Mouse (Mus musculus) liver, embryonic 13.5 days (tissue): ENCODE measurements around the gene Epm2a. TPM values are rescaled to one million over a fixed set of nuclear protein-coding genes. Genes with fewer than 3 reads are reported as not detected.

ENCODE experiments used
- ATAC-seq: fragments of 200-750 bp; cut with Nextera tagmentation; 2 replicates; pipeline ENCODE4 v1.8.0; 2017; ENCODE audit warnings: low read depth, mild to moderate bottlenecking, moderate number of reproducible peaks, moderate library complexity
- DNase-seq: peaks from one replicate; pipeline ENCODE4 v3.0.0; 2022
- H3K27ac ChIP-seq: fragments of 300-500 bp; sonication (generic); 2 replicates; pipeline ENCODE4 v1.5.1; 2015; ENCODE audit warnings: moderate library complexity, mild to moderate bottlenecking, inconsistent platforms
- H3K27me3 ChIP-seq: fragments of 300-500 bp; sonication (generic); 2 replicates; pipeline ENCODE4 v1.6.1; 2015; ENCODE audit warnings: mild to moderate bottlenecking, inconsistent platforms
- H3K36me3 ChIP-seq: fragments of 300-500 bp; sonication (generic); 2 replicates; pipeline ENCODE4 v1.6.1; 2015; ENCODE audit warnings: mild to moderate bottlenecking, inconsistent platforms
- H3K4me1 ChIP-seq: fragments of 300-500 bp; sonication (generic); replicated peaks from 2 replicates; pipeline ENCODE4 v1.6.1; 2015; ENCODE audit warnings: inconsistent platforms
- H3K4me2 ChIP-seq: fragments of 300-500 bp; sonication (generic); 2 replicates; pipeline ENCODE4 v1.6.1; 2015; ENCODE audit warnings: inconsistent platforms, mild to moderate bottlenecking, moderate library complexity
- H3K4me3 ChIP-seq: fragments of 300-500 bp; sonication (generic); replicated peaks from 2 replicates; pipeline ENCODE4 v1.5.1; 2015; ENCODE audit warnings: mild to moderate bottlenecking, inconsistent platforms
- H3K9ac ChIP-seq: fragments of 300-500 bp; sonication (generic); 2 replicates; pipeline ENCODE4 v1.6.1; 2015; ENCODE audit warnings: mild to moderate bottlenecking, inconsistent platforms
- H3K9me3 ChIP-seq: fragments of 300-500 bp; sonication (generic); replicated peaks from 2 replicates; pipeline ENCODE4 v1.6.1; 2016; ENCODE audit warnings: inconsistent platforms
- WGBS: fragments of 180-500 bp; shearing (Covaris S2); methylation state at CpG from one replicate; pipeline ENCODE4 v1.1.7; 2015; ENCODE audit not compliant: insufficient replicate concordance; 5-methylcytosine and 5-hydroxymethylcytosine counted together
- polyA plus RNA-seq: library from polyadenylated mRNA; unstranded; fragments of >200 nt; fragmentation: Nextera tagmentation; extraction: Ambion mirVana; gene quantifications from 2 replicates; pipeline ENCODE4 v1.2.1, GENCODE M21; 2015

Gene Epm2a
- polyA plus RNA-seq, 1 experiment from 2014 or later, result 0.09 TPM

DNA sequence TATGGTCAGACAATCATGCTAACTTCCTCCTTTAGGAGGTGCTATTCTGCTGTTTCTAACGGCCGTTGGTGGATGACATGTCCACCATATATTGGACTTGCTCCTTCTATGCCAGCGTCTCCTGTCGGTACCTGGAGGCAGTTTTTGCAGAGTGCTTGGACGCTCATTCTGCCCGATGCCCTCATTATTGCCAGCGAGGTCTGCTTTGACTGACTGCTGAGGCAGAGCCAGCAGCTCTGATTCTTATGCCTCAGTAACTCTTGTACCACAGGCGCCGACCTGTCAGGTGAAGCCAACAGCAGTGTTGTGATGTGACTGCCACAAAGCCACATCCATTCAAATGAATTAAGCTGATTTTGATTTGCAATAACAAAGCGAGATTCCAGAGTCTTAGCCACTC is 95.3 kb downstream of the Epm2a start:
- DNase-seq (no peak), ATAC-seq (no peak)
- no peak overlapping the region for H3K4me3 ChIP-seq
- 73% methylated on average over 10 of the region's 10 CpGs for WGBS
- no peak overlapping the region for H3K9ac ChIP-seq
- no peak overlapping the region for H3K4me2 ChIP-seq
- H3K4me1 ChIP-seq, result no peaks in the 10 kb centered on the region
- H3K36me3 ChIP-seq, result no peaks in the 10 kb centered on the region
- H3K9me3 ChIP-seq, result no peaks in the 10 kb centered on the region
- H3K27ac ChIP-seq, result no peak overlapping the region
- H3K27me3 ChIP-seq, result no peaks in the 10 kb centered on the region

DNA sequence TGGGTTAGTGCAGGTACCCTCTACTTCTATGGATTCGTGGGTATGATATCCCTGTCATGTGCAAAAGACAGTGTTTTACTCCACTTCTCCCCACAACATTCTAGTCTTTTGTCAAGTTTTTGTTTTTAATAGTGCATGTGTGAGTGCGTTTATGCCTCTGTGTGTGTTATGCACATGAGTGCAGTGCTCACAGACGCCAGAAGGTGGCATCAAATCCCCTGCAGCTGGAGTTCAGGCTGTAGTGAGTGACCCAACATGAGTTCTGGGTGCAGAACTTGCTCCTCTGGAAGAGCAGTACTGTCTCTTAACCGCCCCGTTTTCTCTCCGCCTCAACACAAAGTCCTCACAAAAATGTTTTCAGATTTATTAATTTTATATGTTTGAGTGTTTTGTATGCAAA is 96.1 kb downstream of the Epm2a start:
- WGBS, result 67% methylated on average over 6 of the region's 6 CpGs
- no peak overlapping the region for H3K4me3 ChIP-seq

DNA sequence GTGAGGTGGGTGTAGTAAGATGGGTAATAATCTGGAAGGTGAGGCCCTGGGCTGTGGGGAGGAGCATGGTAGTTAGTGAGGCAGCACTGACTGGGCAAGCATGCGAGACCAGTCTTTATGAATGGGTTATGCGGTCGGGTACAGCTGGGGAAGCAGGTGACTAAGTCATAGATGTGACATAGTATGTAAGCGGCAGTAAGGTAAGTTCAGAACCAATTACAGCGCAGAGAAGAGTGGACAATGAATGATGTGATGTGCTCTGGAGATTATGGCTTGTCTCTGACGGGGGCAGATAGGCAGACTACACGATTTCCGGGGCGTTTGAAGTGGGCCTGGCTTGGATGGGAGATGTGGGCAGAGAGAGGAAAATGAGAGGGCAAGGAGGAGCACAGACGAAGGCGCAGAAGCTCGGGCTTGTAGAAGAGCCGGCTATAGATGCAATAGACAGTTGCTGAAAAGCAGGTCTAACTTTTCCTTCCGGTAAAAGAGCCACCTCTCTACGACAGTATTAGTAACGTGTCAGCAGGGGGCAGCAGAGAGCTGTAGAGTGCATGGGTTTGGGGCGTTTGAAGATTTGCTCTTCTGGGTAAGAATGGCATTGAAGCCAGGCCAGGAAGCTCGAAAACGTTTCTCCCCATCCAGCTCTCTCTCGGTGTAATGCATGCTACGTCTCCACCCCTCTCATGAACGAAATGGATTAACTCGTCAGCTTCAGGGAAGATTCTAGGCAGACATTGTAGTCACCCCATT is 106.5 kb downstream of the Epm2a start:
- Histone ChIP-seq H3K4me1 (no peaks in the 10 kb centered on the region), H3K4me2 (no peak overlapping the region)
- 0 out of 2 replicates have a peak, but pooled peaks have one; percentile 47 for ATAC-seq

More for the DNA sequence above, 96.1 kb downstream of the Epm2a start:
- no peak for DNase-seq
- ATAC-seq, result no peak
- H3K27me3 ChIP-seq, result no peaks in the 10 kb centered on the region
- H3K4me2 ChIP-seq, result no peak overlapping the region
- no peaks in the 10 kb centered on the region for H3K36me3 ChIP-seq
- H3K9me3 ChIP-seq, result no peaks in the 10 kb centered on the region
- H3K4me1 ChIP-seq, result no peaks in the 10 kb centered on the region
- no peak overlapping the region for H3K9ac ChIP-seq
- H3K27ac ChIP-seq, result no peak overlapping the region

DNA sequence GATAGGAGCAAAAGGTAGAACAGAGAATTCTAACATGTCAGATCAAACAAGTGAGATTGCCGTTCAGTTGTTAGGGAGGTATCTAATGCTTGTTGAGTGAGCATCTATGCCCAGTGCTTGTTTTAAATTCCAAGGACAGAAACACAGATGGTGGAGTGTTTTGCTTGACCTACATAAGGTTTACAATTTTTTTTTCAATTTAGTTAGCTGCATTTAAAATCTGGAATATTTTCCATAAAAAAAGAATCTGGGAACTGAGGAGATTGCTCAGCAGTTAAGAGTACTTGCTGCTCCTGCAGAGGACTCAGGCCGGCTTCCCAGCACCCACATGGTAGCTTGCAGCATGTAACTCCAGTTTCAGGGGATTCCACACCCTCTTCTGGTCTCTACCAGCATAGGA is 109.3 kb downstream of the Epm2a start:
- no peak overlapping the region for H3K27ac ChIP-seq
- ATAC-seq, result no peak
- no peak for DNase-seq
- no peaks in the 10 kb centered on the region for H3K9me3 ChIP-seq
- no peaks in the 10 kb centered on the region for H3K4me1 ChIP-seq
- H3K4me3 ChIP-seq, result no peak overlapping the region
- H3K27me3 ChIP-seq, result no peaks in the 10 kb centered on the region
- H3K36me3 ChIP-seq, result no peaks in the 10 kb centered on the region
- no peak overlapping the region for H3K9ac ChIP-seq
- 53% methylated on average over 2 of the region's 2 CpGs for WGBS
- H3K4me2 ChIP-seq, result no peak overlapping the region

More for the DNA sequence above, 106.5 kb downstream of the Epm2a start:
- Histone ChIP-seq H3K9me3 (no peaks in the 10 kb centered on the region), H3K4me3 (no peak overlapping the region), H3K9ac (no peak overlapping the region), H3K27ac (no peak overlapping the region), H3K27me3 (no peaks in the 10 kb centered on the region), H3K36me3 (no peaks in the 10 kb centered on the region)
- 28% methylated on average over 23 of the region's 23 CpGs for WGBS
- DNase-seq, result peak; percentile 9

DNA sequence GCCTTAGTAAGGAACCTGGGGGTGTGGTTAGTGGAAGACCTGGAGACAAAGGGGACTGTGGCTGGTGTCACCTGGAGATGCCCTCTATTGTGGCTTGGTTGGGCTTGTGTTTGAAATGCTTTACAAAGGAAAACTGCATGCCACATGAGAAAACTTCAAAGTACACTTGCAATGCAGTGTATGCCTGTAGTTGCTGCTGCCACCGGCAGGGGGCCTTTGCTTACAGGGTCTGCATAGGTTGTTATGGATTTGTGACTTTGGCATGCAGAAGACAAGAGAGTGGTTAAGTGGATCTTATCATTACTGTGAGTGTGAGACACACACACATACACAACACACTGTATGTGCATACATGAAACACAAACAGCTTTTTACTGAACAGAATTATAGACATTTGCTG is 114.2 kb downstream of the Epm2a start:
- Histone ChIP-seq H3K27me3 (no peaks in the 10 kb centered on the region), H3K9ac (no peak overlapping the region), H3K4me1 (no peaks in the 10 kb centered on the region), H3K27ac (no peak overlapping the region), H3K4me2 (no peak overlapping the region), H3K4me3 (no peak overlapping the region), H3K36me3 (no peaks in the 10 kb centered on the region), H3K9me3 (no peaks in the 10 kb centered on the region)
- WGBS, result 23% methylated on average over 1 of the region's 1 CpGs
- ATAC-seq (no peak), DNase-seq (no peak)

DNA sequence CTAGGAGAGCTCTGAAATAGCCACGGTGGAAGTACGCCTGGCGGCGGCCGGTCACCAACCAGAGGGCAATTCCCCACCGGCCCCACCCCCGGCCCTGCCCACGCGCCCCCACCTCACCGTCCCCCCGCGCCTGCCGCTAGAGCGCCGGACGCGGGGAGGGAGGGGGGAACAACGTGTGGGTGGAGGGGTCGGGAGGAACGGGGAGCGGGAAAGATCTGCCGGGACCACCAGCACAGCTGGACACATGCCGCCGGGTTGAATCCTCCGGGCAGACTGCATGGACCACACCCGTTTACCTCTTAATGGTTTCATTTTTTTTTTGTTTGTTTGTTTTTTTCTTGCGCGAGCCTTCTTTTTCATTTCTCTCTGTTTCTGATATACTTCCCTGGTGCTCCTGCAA is 148.8 kb downstream of the Epm2a start:
- H3K9me3 ChIP-seq, result peaks cover 19% of the 10 kb centered on the region
- H3K27ac ChIP-seq, result no peak overlapping the region
- no peaks in the 10 kb centered on the region for H3K4me1 ChIP-seq
- 39% methylated on average over 28 of the region's 28 CpGs for WGBS
- H3K36me3 ChIP-seq, result no peaks in the 10 kb centered on the region
- ATAC-seq, result peak; percentile 100
- no peaks in the 10 kb centered on the region for H3K27me3 ChIP-seq
- no peak overlapping the region for H3K4me2 ChIP-seq
- H3K9ac ChIP-seq, result no peak overlapping the region
- no peak overlapping the region for H3K4me3 ChIP-seq
- peak; percentile 9 for DNase-seq

Other genes with a start within 250 kb of the Epm2a start
- 3.9 and 6.2 TPM in 2 replicates for gene Shprh, start 194.0 kb upstream of the Epm2a start, polyA plus RNA-seq
- 48.2 and 59.6 TPM in 2 replicates for gene Fbxo30, start 62.1 kb upstream of the Epm2a start, polyA plus RNA-seq